Mouse (Mus musculus): ENCODE results near the gene Tmem201.

DNA sequence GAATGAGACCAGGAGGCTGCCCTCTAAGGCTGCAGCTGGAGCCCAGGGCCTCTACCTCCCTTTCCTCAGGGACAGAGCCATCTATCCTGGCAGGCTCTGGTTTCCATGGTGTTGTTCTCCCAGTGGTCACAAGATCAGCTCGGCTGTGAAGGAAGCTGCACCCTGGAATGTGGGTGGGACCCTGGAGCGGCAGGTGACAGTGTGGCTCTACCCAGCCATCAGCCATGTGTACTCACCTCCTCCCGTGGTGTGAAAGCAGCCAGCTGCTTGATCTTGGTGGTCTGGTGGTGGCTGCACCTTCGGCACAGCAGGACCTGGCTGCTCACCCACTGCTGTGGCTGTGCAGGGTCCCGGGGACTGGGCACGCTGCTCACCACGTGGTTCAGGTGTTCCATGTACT is 7.0 kb downstream of the Tmem201 start:
- TF ChIP-seq CTCF (IDR thresholded peaks at IDR 0.05; ENCODE audit: low read depth, low read length) = no peak
- no peak for TF ChIP-seq POLR2A (IDR thresholded peaks at IDR 0.05; ENCODE audit: borderline replicate concordance, low read depth, low read length)

Data from bone marrow macrophage, adult 2 months (primary cell).